Mouse (Mus musculus) liver, adult 2 months (tissue): ENCODE measurements at regions not wholly inside any gene's neighbourhood (a gene's known extent, or its start where the extent isn't known, plus 50 kb on each side); places are given as distances from the start of the nearest gene placed in this dataset.

Experiments
- CTCF ChIP-seq: fragments of 200-500 bp; IDR thresholded peaks from 2 replicates; pipeline ENCODE4 v1.5.1; 2011; ENCODE audit warnings: low read depth, low read length, control low read depth
- POLR2A ChIP-seq: fragments of 200-500 bp; IDR thresholded peaks from 2 replicates; pipeline ENCODE4 v1.6.1; 2011; ENCODE audit warnings: low read length, control low read depth; ENCODE audit not compliant: insufficient read depth; ENCODE audit errors: extremely low read depth

DNA sequence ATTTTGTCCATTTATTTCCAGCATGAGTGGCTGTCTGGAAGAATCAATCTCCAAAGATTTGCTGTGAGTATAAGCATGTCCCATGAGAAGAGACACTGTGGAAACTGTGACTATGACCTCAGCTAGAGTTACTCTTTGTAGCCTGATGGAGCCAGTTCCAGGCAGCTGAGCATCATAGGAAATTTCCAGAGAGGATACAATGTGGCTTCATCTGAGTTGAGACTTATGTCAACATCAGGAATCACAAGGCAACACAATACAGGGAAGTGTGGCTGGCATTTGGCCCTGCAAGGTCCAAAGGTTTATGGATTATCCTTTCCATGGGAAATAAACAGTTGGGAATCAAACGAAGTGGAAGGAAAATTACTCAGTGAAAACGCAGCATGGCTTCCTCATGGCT lies 82.6 kb downstream of the Fam76b start:
- no peak for TF ChIP-seq POLR2A
- TF ChIP-seq CTCF, result no peak
